Comparison of ENCODE assay signal across 8 mouse cellular contexts in genomic region chr11:94327693-94328643, GRCm38 (mm10). TPM values are rescaled to one million over a fixed set of nuclear protein-coding genes. Genes with fewer than 3 reads are reported as not detected.
DNase-seq lines count a peak whose midpoint lies in the region; ATAC-seq and TF ChIP-seq lines count a peak whose summit lies in the region.

Gene Ankrd40 (plus strand): TSS chr11:94328001.

- peaks cover 53% of the 10 kb centered on the region for H3K4me1 ChIP-seq in forebrain, embryonic 10.5 days
- peaks cover 31% of the 10 kb centered on the region for H3K4me1 ChIP-seq in heart, embryonic 15.5 days (replicated peaks)
- peaks cover 21 to 25% of the 10 kb centered on the region in 2 experiments for H3K4me1 ChIP-seq in liver, embryonic 14.5 days (replicated peaks; ENCODE audit: control insufficient read depth in 2 of 2, insufficient read depth in 2 of 2, low read length in 1 of 2)
- H3K4me1 ChIP-seq in neural tube, embryonic 11.5 days (ENCODE audit: control insufficient read depth, insufficient read depth, low read length), result peaks cover 10% of the 10 kb centered on the region; the same call in 1 of the 2 replicates
- peaks cover 4% of the 10 kb centered on the region; the same call in 1 of the 2 replicates for H3K4me1 ChIP-seq in stomach, postnatal 0 days (replicated peaks; ENCODE audit: control insufficient read depth, insufficient read depth)

- peak; percentile 76 for ATAC-seq in CD4-positive, CD25-positive, alpha-beta regulatory T cell, adult 4 months
- ATAC-seq in heart, embryonic 15.5 days (replicated peaks; ENCODE audit: insufficient number of reproducible peaks, insufficient read depth, low FRiP score, low read depth), result peak; percentile 91
- ATAC-seq in liver, embryonic 14.5 days (ENCODE audit: insufficient read depth), result peak; percentile 87
- peak; percentile 90 for ATAC-seq in neural tube, embryonic 11.5 days (ENCODE audit: insufficient read depth, low FRiP score, low TSS enrichment)
- ATAC-seq in stomach, postnatal 0 days (ENCODE audit: low FRiP score, low TSS enrichment), result peak; percentile 90

- H3K27me3 ChIP-seq in forebrain, embryonic 10.5 days (ENCODE audit: poor library complexity, severe bottlenecking), result no peaks in the 10 kb centered on the region
- H3K27me3 ChIP-seq in heart, embryonic 15.5 days, result no peaks in the 10 kb centered on the region
- no peaks in the 10 kb centered on the region for H3K27me3 ChIP-seq in liver, embryonic 14.5 days (ENCODE audit: control insufficient read depth, insufficient read depth, low read length)
- no peaks in the 10 kb centered on the region for H3K27me3 ChIP-seq in neural tube, embryonic 11.5 days (ENCODE audit: control insufficient read depth, insufficient read depth, low read length)
- no peaks in the 10 kb centered on the region for H3K27me3 ChIP-seq in stomach, postnatal 0 days (ENCODE audit: control insufficient read depth, insufficient read depth, low read length)

- under 1% methylated on average over 77 of the region's 78 CpGs for WGBS in forebrain, embryonic 10.5 days
- WGBS in heart, embryonic 15.5 days, result under 1% methylated on average over 66 of the region's 78 CpGs
- WGBS in liver, embryonic 14.5 days (ENCODE audit: insufficient replicate concordance), result under 1% methylated on average over 77 of the region's 78 CpGs
- under 1% methylated on average over 49 of the region's 78 CpGs for WGBS in neural tube, embryonic 11.5 days
- WGBS in stomach, postnatal 0 days, result under 1% methylated on average over 62 of the region's 78 CpGs

- no peak for TF ChIP-seq CTCF in liver, embryonic 14.5 days (IDR thresholded peaks at IDR 0.05; ENCODE audit: low read depth)
- 0 out of 2 replicates have a peak, but pooled peaks have one; percentile 1 for TF ChIP-seq CTCF in stomach, postnatal 0 days (IDR thresholded peaks at IDR 0.05; ENCODE audit: low read depth)

- H3K4me3 ChIP-seq in forebrain, embryonic 10.5 days, result peak within 1 kb of the TSS; percentile 72
- peak within 1 kb of the TSS; percentile 89 for H3K4me3 ChIP-seq in heart, embryonic 15.5 days
- H3K4me3 ChIP-seq in liver, embryonic 14.5 days (ENCODE audit: insufficient read depth in 1 of 2, low read depth in 2 of 2, low read length in 2 of 2), result peak within 1 kb of the TSS; percentile 66 to 75
- H3K4me3 ChIP-seq in neural tube, embryonic 11.5 days (ENCODE audit: low read depth, low read length), result peak within 1 kb of the TSS; percentile 92
- H3K4me3 ChIP-seq in stomach, postnatal 0 days (ENCODE audit: low read depth, low read length), result peak within 1 kb of the TSS; percentile 68

- no peaks in the 10 kb centered on the region for H3K36me3 ChIP-seq in forebrain, embryonic 10.5 days (replicated peaks)
- H3K36me3 ChIP-seq in heart, embryonic 15.5 days, result no peaks in the 10 kb centered on the region
- no peaks in the 10 kb centered on the region for H3K36me3 ChIP-seq in liver, embryonic 14.5 days (replicated peaks; ENCODE audit: control insufficient read depth, insufficient read depth, low read depth)
- no peaks in the 10 kb centered on the region for H3K36me3 ChIP-seq in neural tube, embryonic 11.5 days (ENCODE audit: control insufficient read depth, insufficient read depth, low read length)
- no peaks in the 10 kb centered on the region for H3K36me3 ChIP-seq in stomach, postnatal 0 days (ENCODE audit: control insufficient read depth, insufficient read depth, low read length)

- H3K4me2 ChIP-seq in heart, embryonic 15.5 days, result peak within 1 kb of the TSS; percentile 66
- H3K4me2 ChIP-seq in liver, embryonic 14.5 days (ENCODE audit: low read depth), result peak within 1 kb of the TSS; percentile 86
- H3K4me2 ChIP-seq in neural tube, embryonic 11.5 days (ENCODE audit: low read depth), result peak within 1 kb of the TSS; percentile 57
- H3K4me2 ChIP-seq in stomach, postnatal 0 days (replicated peaks; ENCODE audit: low read depth), result peak within 1 kb of the TSS; percentile 80

- H3K9me3 ChIP-seq in forebrain, embryonic 10.5 days, result no peaks in the 10 kb centered on the region
- H3K9me3 ChIP-seq in heart, embryonic 15.5 days (replicated peaks), result no peaks in the 10 kb centered on the region
- H3K9me3 ChIP-seq in liver, embryonic 14.5 days (ENCODE audit: control insufficient read depth, low read length), result no peaks in the 10 kb centered on the region
- no peaks in the 10 kb centered on the region for H3K9me3 ChIP-seq in neural tube, embryonic 11.5 days (ENCODE audit: control insufficient read depth, low read length)
- no peaks in the 10 kb centered on the region for H3K9me3 ChIP-seq in stomach, postnatal 0 days (ENCODE audit: control insufficient read depth, low read length)

- TF ChIP-seq EP300 in liver, embryonic 14.5 days (IDR thresholded peaks at IDR 0.05; ENCODE audit: low read depth), result peak; percentile 38; the same call in 1 of the 2 replicates
- peak; percentile 92 for TF ChIP-seq EP300 in stomach, postnatal 0 days (optimal IDR thresholded peaks at IDR 0.05)

- peak within 1 kb of the TSS; percentile 97 for H3K27ac ChIP-seq in forebrain, embryonic 10.5 days
- H3K27ac ChIP-seq in heart, embryonic 15.5 days, result peak within 1 kb of the TSS; percentile 98
- H3K27ac ChIP-seq in liver, embryonic 14.5 days, result peak within 1 kb of the TSS; percentile 52
- peak within 1 kb of the TSS; percentile 98 for H3K27ac ChIP-seq in neural tube, embryonic 11.5 days (ENCODE audit: low read depth, low read length)
- peak within 1 kb of the TSS; percentile 99 for H3K27ac ChIP-seq in stomach, postnatal 0 days (replicated peaks)

- peak within 1 kb of the TSS; percentile 97 for H3K9ac ChIP-seq in heart, embryonic 15.5 days
- peak within 1 kb of the TSS; percentile 78 for H3K9ac ChIP-seq in liver, embryonic 14.5 days (replicated peaks)
- peak within 1 kb of the TSS; percentile 97 for H3K9ac ChIP-seq in neural tube, embryonic 11.5 days (ENCODE audit: low read length)
- H3K9ac ChIP-seq in stomach, postnatal 0 days (ENCODE audit: low read length), result peak within 1 kb of the TSS; percentile 95

- DNase-seq in c-Kit-negative CD71-positive TER-119-positive erythroid progenitor cells, embryonic 14.5 days (ENCODE audit: low read depth, low spot score), result peak; percentile 58
- peak; percentile 93 for DNase-seq in forebrain, embryonic 10.5 days (ENCODE audit: extremely low spot score, low spot score)
- DNase-seq in kidney, postnatal 25 days, result peak; percentile 94 to 97
- DNase-seq in liver, embryonic 14.5 days (ENCODE audit: low read depth in 3 of 3, low spot score in 3 of 3), result peak; percentile 60 to 71 (median 65)
- peak; percentile 94 for DNase-seq in neural tube, embryonic 11.5 days (ENCODE audit: low spot score)
- DNase-seq in stomach, postnatal 0 days (ENCODE audit: low spot score), result peak; percentile 94

RNA-seq across cellular contexts. Expression of gene Ankrd40, which starts in this region (rescaled TPM):
- 10 to 100 TPM; 14.1 to 14.8 TPM for polyA plus RNA-seq in CD4-positive, CD25-positive, alpha-beta regulatory T cell, adult 4 months (2017; shearing (Covaris generic))
- polyA plus RNA-seq in forebrain, embryonic 10.5 days (2016; fragmentation: Nextera tagmentation; extraction: Ambion mirVana), result 10.3 and 11.4 TPM in 2 replicates
- polyA plus RNA-seq in heart, embryonic 15.5 days (2015; fragmentation: Nextera tagmentation; extraction: Ambion mirVana), result 52.3 and 52.5 TPM in 2 replicates
- polyA plus RNA-seq in liver, embryonic 14.5 days (2012; rRNA removed), result 11.7 and 12.6 TPM in 2 replicates
- 5.1 and 5.5 TPM in 2 replicates for polyA plus RNA-seq in liver, embryonic 14.5 days (2014; fragmentation: Nextera tagmentation; extraction: Ambion mirVana)
- polyA plus RNA-seq in neural tube, embryonic 11.5 days (2014; fragmentation: Nextera tagmentation; extraction: Ambion mirVana), result 22.9 and 23.4 TPM in 2 replicates
- 14.8 and 15.6 TPM in 2 replicates for polyA plus RNA-seq in stomach, postnatal 0 days (2015; fragmentation: Nextera tagmentation; extraction: Ambion mirVana)

Comparison
In these comparisons a context has a peak if more than half of its experiments do, and no peak if none do; other contexts are left out.
1. Peak in every context shown above with its lines: DNase-seq, ATAC-seq, H3K4me3 ChIP-seq and H3K27ac ChIP-seq.